Mouse (Mus musculus): ENCODE measurements around the gene Tmco4.
"Not testable (repeated sequence)": the region's sequence is repeated elsewhere in the genome, so short reads cannot be mapped to it uniquely, and the experiment has no call there.

Tmco4 gene

DNA sequence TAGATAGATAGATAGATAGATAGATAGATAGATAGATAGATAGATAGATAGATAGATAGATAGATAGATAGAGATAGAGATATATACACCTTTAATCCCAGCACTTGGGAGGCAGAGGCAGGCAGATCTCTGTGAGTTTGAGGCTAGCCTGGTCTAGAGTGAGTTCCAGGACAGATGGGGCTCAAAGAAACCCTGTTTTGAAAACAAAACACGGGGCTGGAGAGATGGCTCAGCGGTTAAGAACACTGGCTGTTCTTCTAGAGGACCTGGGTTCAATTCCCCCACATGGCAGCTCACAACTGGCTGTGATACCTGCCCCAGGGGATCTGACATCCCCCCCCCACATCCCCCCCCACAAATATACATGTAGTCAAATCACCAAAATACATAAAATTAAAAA is 1.9 kb downstream of the Tmco4 start:
- DNase-seq = not testable (repeated sequence)

DNA sequence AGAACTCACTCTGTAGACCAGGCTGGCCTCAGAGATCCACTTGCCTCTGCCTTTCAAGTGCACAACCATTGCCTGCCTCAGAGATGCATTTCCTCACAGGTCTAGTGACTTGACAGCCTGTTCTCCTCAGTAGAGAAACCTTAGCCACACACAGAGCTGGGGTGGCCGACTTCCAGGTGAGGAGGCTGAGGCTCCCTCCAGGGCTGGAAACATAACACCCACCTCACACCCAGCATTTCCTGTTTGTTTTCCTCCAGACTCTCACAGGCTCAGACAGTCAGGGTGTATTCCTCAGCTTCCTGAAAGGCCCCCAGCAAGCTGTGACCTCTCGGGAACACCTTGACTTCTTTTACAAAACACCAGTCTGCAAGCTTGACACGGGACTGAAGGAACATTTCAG is 2.5 kb downstream of the Tmco4 start:
- no peak for DNase-seq

DNA sequence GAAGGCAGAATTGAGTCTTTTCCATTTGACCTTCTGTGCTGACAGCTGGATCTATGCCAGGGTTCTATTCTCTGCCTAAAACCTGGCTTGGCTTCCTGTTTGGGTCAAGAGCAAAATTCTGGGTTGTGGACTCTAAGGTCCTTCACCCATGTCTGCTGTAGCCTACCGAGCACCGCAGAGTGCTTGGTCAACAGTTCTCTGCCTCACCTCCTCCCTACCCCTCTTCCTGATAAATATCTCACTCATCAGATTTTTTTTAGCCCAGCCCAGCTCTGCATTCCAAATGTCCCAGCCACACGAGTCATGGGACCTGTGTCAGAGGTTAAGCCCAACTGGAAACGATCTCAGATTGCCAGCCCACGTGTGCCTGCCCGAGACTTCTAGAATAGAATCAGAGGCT is 3.4 kb downstream of the Tmco4 start:
- DNase-seq = no peak

DNA sequence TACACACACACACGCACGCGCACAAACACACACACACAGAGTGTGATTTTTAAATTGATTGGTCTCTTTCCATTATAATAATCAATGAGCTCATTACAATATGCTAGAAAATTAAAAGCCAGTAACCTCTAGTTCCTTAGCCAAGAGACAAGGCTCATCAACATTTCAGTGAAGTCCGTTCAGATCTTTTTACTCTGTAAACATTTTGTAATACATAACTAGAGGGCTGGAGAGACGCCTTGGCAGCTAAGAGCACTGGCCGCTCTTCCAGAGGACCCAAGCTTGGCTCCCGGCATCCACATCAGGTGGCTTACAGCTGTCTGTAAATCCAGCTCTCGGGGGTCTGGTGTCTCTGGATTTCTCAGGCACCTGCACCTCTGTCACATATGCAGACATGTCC is 7.3 kb downstream of the Tmco4 start:
- no peak for DNase-seq

DNA sequence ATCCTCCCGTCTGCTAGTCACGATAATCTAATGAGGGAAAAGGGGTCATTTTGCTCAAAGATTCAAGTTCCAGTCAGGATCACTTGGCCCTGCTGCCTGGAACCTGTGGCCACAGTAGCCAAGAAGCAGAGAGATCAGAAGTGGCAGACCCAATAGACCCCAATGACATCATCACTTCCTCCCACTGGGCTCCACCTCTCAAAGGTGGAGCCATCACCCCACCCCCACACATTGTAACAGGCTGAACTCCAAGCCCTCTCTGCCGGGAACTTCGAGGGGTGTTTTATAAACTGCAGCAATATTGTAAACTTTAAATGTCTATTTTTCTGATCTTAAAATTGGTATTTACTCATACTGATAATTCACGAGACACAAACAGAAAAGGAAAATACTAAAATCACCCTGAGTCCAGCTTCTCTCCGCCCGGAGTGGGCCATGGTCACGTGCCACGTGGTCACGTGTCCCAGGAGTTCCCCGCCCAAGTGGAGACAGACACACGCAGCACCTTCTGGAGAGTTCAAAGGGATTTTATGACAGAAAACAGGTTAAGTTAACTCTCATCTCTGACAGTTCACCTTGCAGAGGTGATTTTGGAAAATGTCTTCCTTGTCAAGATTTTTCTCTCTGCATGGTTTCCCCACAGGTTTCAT is 8.2 kb downstream of the Tmco4 start:
- no peak for DNase-seq

DNA sequence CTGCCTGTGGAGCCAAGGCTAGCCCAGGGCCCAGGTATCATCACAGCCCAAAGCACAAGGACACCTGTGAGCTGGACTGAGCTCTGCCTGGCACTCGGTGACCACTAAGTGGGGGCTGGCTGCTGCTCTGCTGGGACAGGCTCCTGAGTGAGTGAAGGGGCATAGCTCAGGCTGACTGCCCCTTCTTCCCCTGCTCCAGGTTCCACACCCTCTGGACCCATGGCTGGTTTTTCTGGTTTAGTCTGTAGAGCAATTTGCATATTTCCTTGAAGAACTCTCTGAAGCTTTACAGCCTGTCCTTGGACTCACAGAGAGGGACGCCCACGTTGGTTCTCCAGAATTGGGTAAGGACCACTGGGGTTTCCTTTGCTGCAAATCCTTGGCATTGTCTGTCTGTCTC is 10.7 kb downstream of the Tmco4 start:
- no peak for DNase-seq

DNA sequence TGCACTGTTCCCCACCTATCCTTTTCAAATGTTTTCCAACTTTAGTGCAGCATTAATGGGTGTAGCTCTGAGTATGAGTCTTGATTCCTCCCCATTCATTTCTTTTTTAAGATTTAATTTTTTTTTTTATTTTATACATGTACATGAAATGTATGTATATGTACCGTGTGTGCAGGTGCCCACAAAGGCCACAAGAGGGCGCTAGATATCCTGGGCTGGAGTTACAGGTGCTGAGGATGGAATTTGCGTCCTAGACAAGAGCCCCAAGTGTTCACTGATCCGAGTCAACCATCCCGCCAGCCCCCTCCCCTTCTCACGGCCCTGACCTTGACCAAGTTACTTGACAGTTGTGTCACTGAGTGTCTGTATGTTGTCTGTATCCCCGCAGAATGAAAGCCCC is 12.1 kb downstream of the Tmco4 start:
- DNase-seq = no peak

DNA sequence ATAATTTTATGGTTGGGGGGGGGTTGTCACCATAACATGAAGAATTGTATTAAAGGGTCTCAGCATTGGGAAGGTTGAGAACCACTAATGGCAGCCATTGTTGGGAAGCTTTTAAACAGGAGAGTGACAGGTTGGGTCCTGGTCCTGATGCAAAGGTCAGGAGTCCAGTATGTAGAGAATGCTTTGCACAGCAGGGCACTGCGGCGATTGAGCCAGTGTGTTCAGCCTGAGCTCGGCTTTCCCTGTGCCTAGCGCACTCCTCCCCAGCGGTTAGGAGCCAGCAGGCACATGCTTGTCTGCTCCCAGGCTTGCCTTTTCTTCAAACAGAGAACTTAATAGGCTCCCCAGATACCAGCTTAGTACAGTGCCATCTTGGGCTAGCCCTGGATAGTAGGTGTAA is 13.6 kb downstream of the Tmco4 start:
- no peak for DNase-seq

DNA sequence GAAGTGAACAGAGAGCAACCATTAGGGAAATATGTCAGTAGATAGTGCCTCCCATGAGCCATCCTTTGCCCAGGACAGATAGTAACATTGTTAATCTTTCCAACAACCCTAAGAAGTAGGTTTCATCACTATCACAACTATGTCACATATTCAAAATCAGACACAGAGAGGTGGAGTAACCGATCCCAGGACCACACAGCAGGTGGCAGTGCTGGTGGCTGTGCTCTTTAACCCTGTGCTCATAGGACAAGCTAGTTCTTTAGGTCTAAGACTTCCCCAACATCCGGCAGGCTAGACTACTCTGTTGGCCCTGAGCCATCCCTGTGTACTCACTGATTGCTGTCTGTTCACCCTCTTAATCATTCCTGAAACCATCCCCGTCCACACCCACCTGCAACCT is 21.7 kb downstream of the Tmco4 start:
- no peak for DNase-seq

DNA sequence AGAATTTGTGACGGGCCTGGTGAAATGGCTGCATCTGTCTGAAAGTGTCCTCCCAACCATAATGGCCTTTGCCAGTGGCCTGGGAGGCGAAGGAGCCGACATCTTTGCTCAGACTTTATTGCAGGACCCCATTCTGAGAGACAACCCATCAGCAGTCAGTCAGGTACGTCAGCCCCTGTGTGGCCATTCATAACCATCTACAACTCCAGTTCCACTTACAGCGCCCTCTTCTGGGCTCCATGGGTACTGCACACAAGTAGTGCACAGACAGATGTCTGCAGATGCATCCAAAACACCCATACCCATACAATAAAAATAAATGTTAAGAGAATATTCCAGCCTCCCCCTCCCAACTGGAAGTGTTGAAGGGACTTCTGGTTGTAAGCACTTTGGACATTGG is 23.7 kb downstream of the Tmco4 start:
- no peak for DNase-seq

DNA sequence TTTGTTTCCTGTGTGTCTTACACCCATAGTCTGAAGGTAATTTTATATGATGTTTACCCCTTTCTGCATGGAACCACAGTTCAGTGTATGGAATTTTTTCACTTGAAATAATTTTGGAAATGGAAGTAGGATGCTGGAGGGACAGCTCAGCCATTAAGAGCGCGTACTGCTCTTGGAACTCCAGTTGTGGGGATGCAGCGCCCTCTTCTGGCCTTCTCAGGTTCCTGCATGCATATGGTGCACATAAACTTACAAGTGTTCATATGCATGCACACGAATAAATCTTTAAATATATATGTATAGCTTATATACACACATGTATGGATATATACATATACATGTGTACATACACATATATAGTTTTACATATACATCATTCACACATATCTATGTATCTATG is 24.4 kb downstream of the Tmco4 start:
- DNase-seq = no peak

DNA sequence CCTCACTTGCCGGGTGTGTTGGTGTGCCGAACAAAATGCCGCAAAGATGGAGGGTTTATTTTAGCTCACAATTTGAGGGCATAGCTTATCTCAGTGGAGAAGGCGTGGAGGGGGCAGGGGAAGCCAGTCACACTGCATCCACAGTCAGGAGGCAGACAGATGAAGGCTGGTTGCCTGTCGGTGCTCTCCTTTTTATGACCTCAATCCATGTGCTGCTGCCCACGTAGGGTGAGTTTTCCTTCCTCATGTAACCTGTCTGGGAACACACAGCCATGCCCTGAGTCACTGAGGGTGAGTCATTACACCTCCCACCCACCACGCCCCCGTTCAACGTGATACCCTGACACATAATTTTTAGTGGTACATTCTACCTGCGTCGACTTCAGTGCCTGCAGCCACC is 25.9 kb downstream of the Tmco4 start:
- DNase-seq = no peak

DNA sequence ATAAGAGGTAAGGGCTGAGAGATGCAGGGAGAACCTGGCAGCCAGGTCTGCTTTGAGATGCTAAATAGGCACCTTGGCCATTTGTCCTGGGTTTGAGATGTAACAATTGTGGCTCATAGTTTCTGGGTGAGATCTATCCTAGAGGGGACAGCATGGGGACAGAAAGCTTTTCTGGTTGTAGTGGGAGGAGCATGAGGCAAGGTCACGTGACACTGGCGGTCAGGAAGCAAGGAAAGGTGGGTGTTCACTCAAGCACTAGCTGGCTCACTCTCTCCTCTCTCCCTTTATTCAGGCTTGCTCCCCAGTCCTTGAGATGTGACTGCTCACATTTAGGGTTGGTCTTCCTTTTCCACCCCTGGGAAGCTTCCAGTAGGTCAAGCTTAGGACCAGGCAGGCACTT is 28.3 kb downstream of the Tmco4 start:
- no peak for DNase-seq

DNA sequence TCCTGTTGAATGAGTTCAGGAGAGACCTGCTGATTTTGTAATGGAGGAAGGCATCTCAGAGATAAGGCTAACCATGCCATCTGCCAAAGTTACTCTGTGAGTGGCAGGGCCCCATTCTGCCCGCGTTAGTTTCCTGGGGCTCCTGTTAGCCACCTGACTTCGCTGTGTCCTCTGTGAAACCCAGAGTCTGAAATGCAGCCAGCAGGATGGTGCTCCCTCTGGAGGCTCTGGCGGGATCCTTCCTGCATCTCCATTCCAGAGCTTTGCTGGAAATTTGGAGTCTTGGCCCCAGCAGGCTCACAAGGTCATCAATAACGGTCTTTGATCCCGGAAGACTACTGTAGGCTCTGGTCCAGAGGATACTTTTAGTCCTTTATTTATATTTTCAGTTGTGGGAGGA is 28.7 kb downstream of the Tmco4 start:
- no peak for DNase-seq

DNA sequence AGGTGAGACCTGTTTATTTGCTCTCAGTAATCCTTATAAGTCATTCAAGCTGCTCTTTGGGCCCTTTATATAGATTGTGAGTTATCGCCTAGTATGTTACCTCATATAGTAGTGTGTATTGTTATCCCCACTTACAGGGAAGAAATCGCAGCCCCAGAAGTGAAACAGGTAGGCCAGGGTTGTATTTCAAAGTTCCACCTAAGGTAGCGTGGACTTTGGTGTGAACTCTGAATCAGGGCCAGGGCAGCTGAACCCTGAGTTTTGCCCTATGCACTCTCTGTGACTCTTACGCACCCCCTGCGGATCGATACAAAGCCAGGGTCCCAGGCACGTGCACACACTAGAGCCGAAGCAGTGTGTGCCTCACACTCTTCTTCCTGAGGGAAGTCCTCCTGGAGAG is 31.4 kb downstream of the Tmco4 start:
- no peak for DNase-seq

DNA sequence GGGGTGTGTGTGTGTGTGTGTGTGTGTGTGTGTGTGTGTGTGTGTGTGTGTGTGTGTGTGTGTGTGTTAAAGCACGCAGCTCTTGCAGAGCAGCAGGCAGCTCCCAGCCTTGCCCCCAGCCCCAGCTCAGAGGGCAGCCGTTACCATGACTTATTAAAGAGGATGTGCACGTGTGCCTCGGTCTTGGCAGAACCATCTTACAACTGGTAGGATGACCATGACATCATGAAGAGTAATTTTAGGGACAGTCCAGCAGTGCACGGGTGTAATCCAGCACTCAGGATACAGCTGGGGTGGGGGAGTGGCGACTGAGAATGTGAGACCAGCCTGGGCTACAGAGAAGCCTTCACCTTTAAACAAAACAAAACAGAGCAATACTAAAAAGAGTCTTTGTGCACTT is 32.5 kb downstream of the Tmco4 start:
- DNase-seq = no peak

DNA sequence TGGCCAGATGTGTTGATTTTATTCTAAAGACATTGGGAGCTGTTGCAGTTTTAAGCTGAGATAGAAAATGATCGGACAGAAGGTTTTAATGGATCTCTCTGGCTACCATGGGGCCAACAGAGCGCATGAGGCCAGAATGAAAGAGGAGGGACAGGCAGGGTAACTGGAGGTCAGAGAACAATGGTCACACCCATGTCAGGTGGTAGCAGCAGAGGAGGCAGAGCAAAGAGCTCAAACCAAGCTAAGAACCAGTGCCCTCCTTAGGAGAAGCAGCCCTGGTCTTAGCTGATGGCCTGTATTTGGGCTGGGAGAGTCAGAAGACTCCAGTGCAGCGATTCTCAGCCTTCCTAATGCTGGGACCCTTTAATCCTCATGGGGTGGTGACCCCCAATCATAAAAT is 34.7 kb downstream of the Tmco4 start:
- no peak for DNase-seq

DNA sequence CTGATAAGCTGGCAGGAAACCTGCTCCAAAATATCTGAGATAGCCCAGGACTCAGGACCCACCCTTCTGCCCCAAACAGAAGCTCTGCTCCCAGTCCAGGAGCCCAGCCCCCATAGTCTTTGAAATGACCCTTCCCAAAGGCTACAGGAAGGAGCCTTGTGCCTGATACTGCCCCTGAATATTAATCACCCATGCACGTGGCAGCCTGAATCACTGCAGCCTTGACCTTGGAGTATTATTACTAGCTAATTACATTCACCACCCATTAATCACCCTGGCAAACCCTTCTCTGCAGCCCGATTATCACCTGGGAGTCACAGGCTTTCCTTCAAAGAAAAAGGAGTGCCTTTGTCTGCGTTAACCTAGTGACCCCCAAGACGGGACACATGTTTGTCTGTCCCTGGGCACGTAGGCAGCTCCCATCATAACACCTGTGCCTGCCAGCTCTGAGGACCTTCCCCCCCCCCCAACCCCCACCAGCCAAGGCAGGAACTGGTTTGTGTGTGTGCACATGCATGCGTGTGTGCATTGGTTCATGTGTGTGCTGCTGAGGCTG is 35.4 kb downstream of the Tmco4 start:
- DNase-seq = no peak

DNA sequence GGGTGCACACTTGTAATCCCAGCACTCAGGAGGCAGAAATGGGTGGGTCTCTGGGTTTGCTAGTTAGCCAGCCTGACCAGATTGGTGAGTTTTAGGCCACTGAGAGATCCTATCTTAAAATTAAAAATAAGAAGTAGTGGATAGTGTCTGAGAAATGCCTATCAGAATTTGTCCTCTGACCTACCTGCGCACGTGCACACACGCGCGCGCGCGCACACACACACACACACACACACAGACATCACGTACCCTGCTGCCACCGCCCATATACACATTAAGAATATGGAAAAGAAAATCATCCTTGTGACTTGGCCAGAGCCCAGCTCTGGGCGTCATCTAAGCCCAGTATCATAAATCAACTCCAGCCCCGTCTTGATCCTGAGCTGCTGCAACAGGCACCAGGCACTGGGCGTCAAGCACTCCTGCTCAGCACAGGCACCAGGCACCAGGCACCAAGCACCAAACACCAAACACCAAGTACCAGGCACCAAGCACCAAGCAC is 38.6 kb downstream of the Tmco4 start:
- DNase-seq = no peak

DNA sequence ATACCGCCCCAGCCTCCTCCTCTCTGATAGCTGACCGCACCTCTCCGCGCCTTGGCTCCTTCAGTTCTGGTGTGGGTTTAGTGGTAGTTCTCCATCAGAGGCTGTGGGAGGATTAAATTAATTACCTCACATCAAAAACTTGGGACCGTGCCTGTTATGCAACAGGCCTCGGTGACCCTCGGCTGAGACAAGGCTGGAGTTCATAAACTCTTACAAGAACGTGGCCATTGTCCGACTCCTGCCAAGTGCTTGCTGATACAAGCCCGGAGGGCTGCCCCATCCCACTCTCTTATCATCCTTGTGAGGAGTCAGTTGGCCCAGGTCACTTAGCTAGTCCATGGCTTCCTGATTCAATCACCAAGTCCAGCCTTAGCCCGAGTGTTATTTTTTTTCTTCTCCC is 40.6 kb downstream of the Tmco4 start:
- no peak for DNase-seq

DNA sequence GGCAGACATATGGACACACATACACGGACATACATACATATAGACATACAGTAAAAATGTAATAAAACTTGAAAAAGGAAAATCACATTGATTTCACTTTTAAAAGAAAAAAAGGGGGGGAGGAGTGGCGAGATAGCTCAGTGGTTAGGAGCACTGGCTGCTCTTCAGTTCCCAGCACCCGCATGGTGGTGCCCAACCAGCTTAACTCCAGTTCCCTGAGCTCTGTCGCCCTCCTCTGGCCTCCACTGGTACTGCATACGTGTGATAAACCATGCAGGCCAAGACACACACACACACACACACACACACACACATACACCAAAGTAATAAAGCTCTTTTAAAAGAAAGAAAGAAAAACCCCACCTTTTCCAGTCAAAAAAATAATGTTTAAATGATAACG is 42.1 kb downstream of the Tmco4 start:
- no peak for DNase-seq

DNA sequence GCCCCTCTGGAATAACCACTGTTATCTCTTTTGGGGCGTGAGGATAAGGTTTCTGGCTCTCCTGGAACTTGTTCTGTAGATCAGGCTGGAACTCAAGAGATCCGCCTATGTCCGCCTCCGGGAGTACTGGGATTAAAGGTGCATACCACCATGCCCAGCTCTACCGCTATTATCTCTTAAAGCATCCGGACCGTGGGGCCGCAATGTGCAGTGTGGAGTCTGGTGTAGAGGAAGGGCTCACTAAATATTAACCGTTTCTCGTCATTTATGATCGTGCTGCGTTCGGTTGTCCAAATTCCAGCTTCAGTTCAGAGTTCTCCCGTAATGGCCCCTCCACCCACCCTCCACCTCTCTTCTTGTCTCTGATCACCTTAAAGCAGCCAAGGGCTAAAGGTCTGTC is 45.7 kb downstream of the Tmco4 start:
- DNase-seq = no peak

DNA sequence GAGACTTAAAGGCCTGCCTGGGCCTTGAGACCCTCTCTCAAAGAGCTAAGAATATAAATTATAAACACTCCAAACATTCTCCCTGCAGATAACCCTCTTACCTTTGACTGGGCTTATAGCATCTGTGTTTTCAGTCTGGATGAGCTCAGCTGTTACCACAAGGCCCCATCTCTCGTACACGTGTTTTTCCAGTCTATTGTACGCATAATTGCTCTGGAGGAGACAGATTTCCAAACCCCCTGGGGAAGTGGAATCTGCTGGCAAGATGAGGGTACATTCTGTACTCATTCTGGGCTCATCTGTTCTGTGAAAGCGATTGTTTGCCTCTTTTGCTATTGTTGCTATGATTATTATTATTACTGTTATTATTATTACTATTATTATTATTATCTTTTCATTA is 46.3 kb downstream of the Tmco4 start:
- no peak for DNase-seq

DNA sequence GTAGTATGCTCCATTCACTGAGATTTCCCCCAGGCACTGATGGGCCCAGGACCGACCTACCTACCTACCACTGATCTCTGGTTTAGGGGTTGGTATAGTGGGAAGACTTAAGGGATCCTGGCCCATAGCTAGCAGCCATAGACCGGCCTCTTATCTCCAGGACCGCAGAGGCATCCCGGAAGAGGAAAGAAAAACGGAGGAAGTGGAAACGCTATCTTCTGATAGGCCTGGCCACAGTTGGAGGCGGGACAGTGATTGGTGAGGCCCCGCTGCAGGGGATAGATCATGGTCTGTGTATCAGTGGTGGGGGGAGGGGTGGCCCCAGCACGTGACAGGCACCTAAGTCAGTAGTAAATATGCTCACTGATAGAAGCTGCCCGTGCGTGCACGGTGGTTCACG is 46.7 kb downstream of the Tmco4 start:
- DNase-seq = no peak

DNA sequence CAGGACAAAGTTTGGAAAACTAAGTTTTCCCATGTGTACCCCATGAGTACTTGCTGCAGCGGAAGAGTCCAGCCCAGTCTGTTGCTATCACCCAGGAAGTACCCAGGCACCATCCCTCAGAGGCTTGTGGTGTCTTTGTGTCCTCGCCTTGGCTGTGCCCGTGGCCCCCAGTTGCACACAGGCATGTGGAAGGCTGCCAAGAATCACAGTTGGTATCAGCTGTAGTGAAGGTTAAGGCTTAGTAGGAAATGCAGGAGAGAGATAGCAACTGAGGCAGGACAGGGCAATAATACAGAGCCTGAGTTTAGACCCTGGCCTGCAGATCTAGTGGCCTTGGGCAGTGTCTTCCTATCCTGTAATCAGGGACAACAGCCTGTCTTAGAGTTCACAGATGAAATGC is 47.7 kb downstream of the Tmco4 start:
- no peak for DNase-seq

Data from cerebellum, adult 11-12 months (tissue).